Mouse (Mus musculus) liver, adult 2 months (tissue): ENCODE measurements around the gene Osbpl6. TPM values are rescaled to one million over a fixed set of nuclear protein-coding genes. Genes with fewer than 3 reads are reported as not detected.
A peak's percentile ranks its signal among the peaks of the same experiment; 100 is the strongest.

ENCODE experiments used
- DNase-seq: peaks from one replicate; pipeline ENCODE4 v3.0.0-alpha.2; 2011; ENCODE audit warnings: low read depth, low spot score; ENCODE audit errors: extremely low read depth
- H3K27ac ChIP-seq: fragments of 200-500 bp; replicated peaks from 2 replicates; pipeline ENCODE4 v1.5.1; 2012; ENCODE audit warnings: low read depth, mild to moderate bottlenecking, control low read depth, inconsistent platforms, low read length; ENCODE audit not compliant: insufficient read depth
- H3K27me3 ChIP-seq: fragments of 200-500 bp; 2 replicates; pipeline ENCODE4 v1.6.1; 2012; ENCODE audit warnings: mild to moderate bottlenecking, moderate library complexity, low read length, inconsistent platforms; ENCODE audit not compliant: control insufficient read depth, insufficient read depth
- H3K36me3 ChIP-seq: fragments of 200-500 bp; 2 replicates; pipeline ENCODE4 v1.6.1; 2012; ENCODE audit warnings: low read length, inconsistent platforms; ENCODE audit not compliant: control insufficient read depth, insufficient read depth
- H3K4me1 ChIP-seq: fragments of 200-500 bp; 2 replicates; pipeline ENCODE4 v1.6.1; 2011; ENCODE audit warnings: low read length; ENCODE audit not compliant: control insufficient read depth, insufficient read depth
- H3K4me3 ChIP-seq: fragments of 200-500 bp; 2 replicates; pipeline ENCODE4 v1.5.1; 2011; ENCODE audit warnings: low read depth, mild to moderate bottlenecking, control low read depth, low read length, moderate library complexity; ENCODE audit not compliant: insufficient read depth
- H3K79me2 ChIP-seq: fragments of 200-500 bp; 2 replicates; pipeline ENCODE4 v1.6.1; 2012; ENCODE audit warnings: inconsistent platforms, mild to moderate bottlenecking, low read length, moderate library complexity; ENCODE audit not compliant: control insufficient read depth, insufficient read depth
- H3K9ac ChIP-seq: fragments of 200-500 bp; 2 replicates; pipeline ENCODE4 v1.6.1; 2012; ENCODE audit warnings: low read depth, mild to moderate bottlenecking, control low read depth, inconsistent platforms, low read length
- CTCF ChIP-seq: fragments of 200-500 bp; IDR thresholded peaks from 2 replicates; pipeline ENCODE4 v1.5.1; 2011; ENCODE audit warnings: low read depth, low read length, control low read depth
- POLR2A ChIP-seq: fragments of 200-500 bp; IDR thresholded peaks from 2 replicates; pipeline ENCODE4 v1.6.1; 2011; ENCODE audit warnings: low read length, control low read depth; ENCODE audit not compliant: insufficient read depth; ENCODE audit errors: extremely low read depth
- WGBS: fragments of 180-500 bp; shearing (Covaris S2); methylation state at CpG from one replicate; pipeline ENCODE4 v1.1.7; 2018; 5-methylcytosine and 5-hydroxymethylcytosine counted together
- polyA plus RNA-seq: library from polyadenylated mRNA; depleted of rRNA; stranded (reverse); fragments of >200 nt; gene quantifications from 2 replicates; pipeline ENCODE4 v1.2.3, GENCODE M21; 2012
- total RNA-seq: library from RNA; depleted of rRNA; stranded (reverse); fragments of >200 nt; gene quantifications from 2 replicates; pipeline ENCODE4 v1.2.3, GENCODE M21; 2014

The Osbpl6 gene
- total and polyA plus RNA-seq, 2 experiments: 0.09 to 0.44 TPM

DNA sequence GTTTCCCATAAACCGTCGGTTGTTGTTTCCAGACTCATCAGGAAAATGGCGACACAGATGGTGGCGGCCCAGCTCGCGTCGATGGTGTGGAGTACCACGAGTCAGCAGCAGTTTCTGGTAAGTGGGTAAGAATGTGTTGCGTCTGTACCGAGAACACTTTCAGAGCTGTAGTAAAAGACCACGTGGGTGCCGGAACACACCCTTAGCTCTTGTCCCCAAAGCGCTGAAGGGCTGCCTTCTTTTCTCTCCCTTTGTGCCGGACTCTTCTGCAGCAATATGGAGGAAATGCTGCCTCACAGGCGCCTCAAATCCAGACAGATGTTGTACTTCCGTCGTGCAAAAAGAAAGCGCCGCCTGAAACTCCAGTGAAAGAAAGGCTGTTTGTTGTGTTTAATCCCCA, 27.7 kb upstream of the Osbpl6 start:
- Histone ChIP-seq H3K4me1 (no peaks in the 10 kb centered on the region), H3K9ac (no peak overlapping the region), H3K27ac (no peak overlapping the region), H3K79me2 (no peaks in the 10 kb centered on the region), H3K27me3 (no peaks in the 10 kb centered on the region), H3K36me3 (peaks cover 52% of the 10 kb centered on the region), H3K4me3 (no peak overlapping the region)
- DNase-seq: no peak
- TF ChIP-seq POLR2A (no peak), CTCF (no peak)
- 93% methylated on average over 19 of the region's 19 CpGs for WGBS

DNA sequence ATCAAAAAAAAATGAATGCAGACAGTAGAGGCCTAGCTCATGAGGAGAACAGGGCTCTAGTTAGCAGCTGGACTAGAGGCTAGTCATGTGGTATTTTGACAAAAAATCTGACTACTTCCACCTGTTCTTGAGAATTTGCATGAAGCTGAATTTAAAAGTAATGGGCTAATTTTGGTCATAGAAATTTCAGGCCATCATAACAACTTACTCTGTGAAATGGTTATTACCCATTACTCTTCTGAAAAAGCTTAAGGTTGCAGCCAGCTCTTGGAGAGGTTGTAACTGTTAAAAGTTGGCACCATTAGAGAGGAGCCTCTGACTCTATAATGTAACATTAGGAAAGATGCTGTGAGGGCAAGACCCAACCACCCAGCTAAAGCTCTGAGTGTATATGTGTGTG, 19.8 kb upstream of the Osbpl6 start:
- TF ChIP-seq POLR2A (no peak), CTCF (no peak)
- no peaks in the 10 kb centered on the region for H3K79me2 ChIP-seq
- no peak overlapping the region for H3K9ac ChIP-seq

DNA sequence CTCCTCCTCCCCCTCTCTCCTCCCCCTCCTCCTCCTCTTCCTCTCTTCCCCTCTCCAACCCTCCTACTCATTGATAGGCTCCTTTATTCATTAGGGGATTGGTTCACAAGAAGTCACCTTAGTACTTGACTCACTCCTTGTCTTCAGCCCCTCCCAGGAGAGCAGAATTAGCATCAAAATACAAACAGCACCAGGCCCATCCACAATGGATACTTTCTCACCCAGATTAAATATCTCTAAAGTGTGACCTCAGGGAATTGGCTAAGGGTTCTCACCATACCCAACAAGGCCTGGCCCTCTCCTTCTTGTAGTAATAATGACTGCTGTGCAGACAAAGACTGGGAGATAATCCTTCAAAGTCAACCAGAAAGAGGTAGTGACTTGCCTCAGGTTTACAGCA, 6.1 kb upstream of the Osbpl6 start:
- no peaks in the 10 kb centered on the region for H3K4me1 ChIP-seq
- TF ChIP-seq CTCF: no peak
- TF ChIP-seq POLR2A: no peak
- no peak overlapping the region for H3K9ac ChIP-seq
- no peak overlapping the region for H3K4me3 ChIP-seq
- no peak for DNase-seq
- peaks cover 7% of the 10 kb centered on the region for H3K27me3 ChIP-seq
- no peaks in the 10 kb centered on the region for H3K79me2 ChIP-seq
- no peaks in the 10 kb centered on the region for H3K36me3 ChIP-seq
- no peak overlapping the region for H3K27ac ChIP-seq

More for the DNA sequence above, 19.8 kb upstream of the Osbpl6 start:
- no peak overlapping the region for H3K27ac ChIP-seq
- DNase-seq: no peak
- H3K27me3 ChIP-seq: no peaks in the 10 kb centered on the region
- H3K4me1 ChIP-seq: no peaks in the 10 kb centered on the region
- H3K36me3 ChIP-seq: peaks cover 19% of the 10 kb centered on the region
- no peak overlapping the region for H3K4me3 ChIP-seq

DNA sequence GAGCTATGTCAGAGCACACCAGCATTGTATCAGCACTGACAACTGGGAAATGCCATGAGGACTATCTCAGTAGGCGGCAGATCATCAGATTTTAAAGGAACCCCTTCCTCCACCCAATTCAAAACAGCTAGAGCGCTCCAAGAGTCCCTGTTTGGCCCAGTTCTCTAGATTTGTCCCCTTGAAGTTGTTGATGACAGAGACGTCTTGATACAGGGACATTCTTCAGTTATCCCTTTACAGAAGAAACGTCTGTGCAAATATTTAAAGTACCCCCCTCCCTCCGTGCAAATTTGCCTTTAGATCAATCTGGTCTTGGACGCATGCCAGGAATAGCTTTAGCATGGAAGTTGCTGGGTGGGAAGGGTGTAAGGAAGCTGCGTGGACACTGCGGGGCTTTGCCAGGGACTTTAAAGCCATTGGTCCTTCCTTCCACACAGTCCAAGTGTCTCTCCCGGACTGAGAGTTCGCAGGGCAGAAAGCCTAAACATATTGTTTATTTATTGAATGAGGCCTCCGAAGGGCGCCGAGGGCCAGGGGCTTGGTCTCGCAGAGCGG, 635 bp upstream of the Osbpl6 start:
- Histone ChIP-seq H3K36me3 (no peaks in the 10 kb centered on the region), H3K27me3 (peaks cover 14% of the 10 kb centered on the region), H3K79me2 (no peaks in the 10 kb centered on the region), H3K27ac (no peak overlapping the region), H3K4me1 (peaks cover 8% of the 10 kb centered on the region), H3K4me3 (peak overlapping the region; percentile 87), H3K9ac (peak overlapping the region; percentile 74)
- no peak for DNase-seq
- TF ChIP-seq CTCF (no peak), POLR2A (no peak)
- WGBS: 3% methylated on average over 15 of the region's 15 CpGs

DNA sequence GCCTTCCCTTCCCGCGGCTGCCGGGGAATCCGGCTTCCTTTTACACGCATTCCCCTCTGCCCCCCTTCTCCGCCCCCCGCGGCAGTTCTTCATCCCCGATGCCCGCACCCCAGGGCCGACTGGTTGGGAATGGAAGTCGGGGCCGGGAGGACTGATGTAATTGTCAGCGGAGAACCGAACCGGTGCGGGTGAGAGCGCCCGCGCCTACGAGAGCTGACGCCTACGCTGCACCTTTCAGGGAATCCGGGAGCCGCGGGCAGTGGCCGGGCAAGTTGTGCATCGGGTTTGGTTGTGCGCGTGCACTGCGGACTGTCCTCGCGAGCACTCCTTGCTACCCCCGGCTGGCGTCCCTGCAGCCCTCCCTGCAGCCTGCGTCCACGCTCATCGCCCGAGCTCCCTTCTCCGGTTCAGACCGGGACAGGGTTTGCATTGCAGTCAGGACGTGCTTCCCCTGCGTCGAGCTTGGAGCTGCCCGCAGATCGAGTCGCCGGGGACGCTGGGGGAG, 681 bp downstream of the Osbpl6 start:
- Histone ChIP-seq H3K4me3 (peak overlapping the region; percentile 87), H3K4me1 (peaks cover 8% of the 10 kb centered on the region), H3K36me3 (no peaks in the 10 kb centered on the region), H3K79me2 (no peaks in the 10 kb centered on the region), H3K27me3 (peaks cover 14% of the 10 kb centered on the region), H3K9ac (peak overlapping the region; percentile 49), H3K27ac (no peak overlapping the region)
- under 1% methylated on average over 49 of the region's 49 CpGs for WGBS
- peak; percentile 6 for DNase-seq
- TF ChIP-seq POLR2A (no peak), CTCF (no peak)

DNA sequence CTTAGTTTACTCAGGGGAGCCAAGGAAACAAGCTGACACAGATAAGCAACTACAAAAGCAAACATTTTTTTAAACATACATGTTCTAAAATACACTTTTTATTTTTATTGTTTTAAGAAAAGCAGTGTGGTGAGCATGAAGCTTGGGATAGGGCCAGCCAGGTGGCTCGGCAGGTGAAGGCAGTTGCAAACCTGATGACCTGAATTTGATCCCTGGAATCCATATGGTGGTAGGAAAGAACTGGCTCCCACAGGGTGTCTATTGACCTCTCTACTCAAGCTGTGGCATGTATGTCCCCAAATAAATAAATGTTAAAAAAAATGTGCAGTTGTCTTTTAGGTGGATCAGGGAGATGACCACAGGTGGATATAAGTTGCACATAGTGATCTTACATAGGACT, 3.2 kb downstream of the Osbpl6 start:
- DNase-seq: no peak
- peaks cover 7% of the 10 kb centered on the region; the same call in 1 of the 2 replicates for H3K27me3 ChIP-seq

More for the DNA sequence above, 3.2 kb downstream of the Osbpl6 start:
- H3K79me2 ChIP-seq: no peaks in the 10 kb centered on the region
- no peaks in the 10 kb centered on the region for H3K36me3 ChIP-seq
- peaks cover 8% of the 10 kb centered on the region for H3K4me1 ChIP-seq
- WGBS: 95% methylated on average over 1 of the region's 1 CpGs
- no peak overlapping the region for H3K4me3 ChIP-seq
- no peak overlapping the region for H3K27ac ChIP-seq
- no peak overlapping the region for H3K9ac ChIP-seq
- TF ChIP-seq CTCF: no peak
- TF ChIP-seq POLR2A: no peak
